Mouse (Mus musculus) hindbrain, embryonic 14.5 days (tissue): ENCODE results near the gene Mgrn1. TPM values are rescaled to one million over a fixed set of nuclear protein-coding genes. Genes with fewer than 3 reads are reported as not detected.

ENCODE experiments used
- ATAC-seq: fragments of 200-750 bp; cut with Nextera tagmentation; 2 replicates; pipeline ENCODE4 v1.8.0; 2017; ENCODE audit warnings: moderate number of reproducible peaks, mild to moderate bottlenecking, moderate TSS enrichment, moderate library complexity; ENCODE audit not compliant: low FRiP score
- DNase-seq: peaks from one replicate; pipeline ENCODE4 v3.0.0-alpha.2; 2015; ENCODE audit warnings: low spot score
- H3K27ac ChIP-seq: fragments of 300-500 bp; sonication (generic); 2 replicates; pipeline ENCODE4 v1.5.1; 2014; ENCODE audit warnings: mild to moderate bottlenecking, moderate library complexity
- H3K27me3 ChIP-seq: fragments of 300-500 bp; sonication (generic); 2 replicates; pipeline ENCODE4 v1.6.1; 2014; ENCODE audit warnings: mild to moderate bottlenecking, low read length, mixed read lengths; ENCODE audit not compliant: control insufficient read depth, insufficient read depth
- H3K36me3 ChIP-seq: fragments of 300-500 bp; sonication (generic); replicated peaks from 2 replicates; pipeline ENCODE4 v1.6.1; 2014; ENCODE audit not compliant: control insufficient read depth, insufficient read depth
- H3K4me1 ChIP-seq: fragments of 300-500 bp; sonication (generic); replicated peaks from 2 replicates; pipeline ENCODE4 v1.6.1; 2014; ENCODE audit warnings: antibody characterized with exemption, low read length, mixed read lengths; ENCODE audit not compliant: control insufficient read depth, insufficient read depth
- H3K4me2 ChIP-seq: fragments of 300-500 bp; sonication (generic); replicated peaks from 2 replicates; pipeline ENCODE4 v1.6.1; 2014; ENCODE audit warnings: mild to moderate bottlenecking, moderate library complexity
- H3K4me3 ChIP-seq: fragments of 300-500 bp; sonication (generic); replicated peaks from 2 replicates; pipeline ENCODE4 v1.5.1; 2014; ENCODE audit warnings: mild to moderate bottlenecking, low read length
- H3K9ac ChIP-seq: fragments of 300-500 bp; sonication (generic); 2 replicates; pipeline ENCODE4 v1.6.1; 2014
- H3K9me3 ChIP-seq: fragments of 300-500 bp; sonication (generic); 2 replicates; pipeline ENCODE4 v1.6.1; 2016; ENCODE audit warnings: low read length; ENCODE audit not compliant: control insufficient read depth
- WGBS: fragments of 180-500 bp; shearing (Covaris S2); extraction: QIAGEN DNeasy Blood & Tissue Kit; methylation state at CpG from one replicate; pipeline ENCODE4 v1.1.7; 2014; 5-methylcytosine and 5-hydroxymethylcytosine counted together
- polyA plus RNA-seq: library from polyadenylated mRNA; unstranded; fragments of >200 nt; fragmentation: Nextera tagmentation; extraction: Ambion mirVana; gene quantifications from 2 replicates; pipeline ENCODE4 v1.2.1, GENCODE M21; 2014

Gene Mgrn1
- polyA plus RNA-seq, 1 experiment from 2014 or later, result 119 TPM

DNA sequence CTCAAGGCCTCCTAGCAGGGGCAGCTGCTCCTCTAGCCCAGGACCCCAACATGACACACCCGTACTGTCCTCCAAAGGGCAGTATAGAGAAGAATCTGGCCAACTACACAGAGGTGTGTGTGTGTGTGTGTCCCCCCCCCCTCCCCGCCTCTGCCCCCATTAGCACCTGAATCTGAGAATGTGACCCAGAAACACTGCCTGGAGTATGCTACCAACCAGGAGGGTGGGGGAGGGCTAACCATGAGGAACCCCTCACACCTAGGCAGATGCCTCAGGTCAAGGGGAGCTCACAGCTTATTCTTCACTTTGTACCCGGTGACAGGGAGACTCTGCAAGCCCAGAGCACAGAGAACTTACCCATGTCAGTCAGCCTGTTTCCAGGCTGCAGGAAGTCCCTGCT lies 8.3 kb upstream of the Mgrn1 start:
- Histone ChIP-seq H3K9ac (peak overlapping the region; percentile 87), H3K27ac (peak overlapping the region; percentile 98; the same call in 1 of the 2 replicates), H3K9me3 (no peaks in the 10 kb centered on the region), H3K27me3 (no peaks in the 10 kb centered on the region), H3K36me3 (peaks cover 28% of the 10 kb centered on the region), H3K4me2 (peak overlapping the region; percentile 76), H3K4me1 (peaks cover 26% of the 10 kb centered on the region), H3K4me3 (peak overlapping the region; percentile 87)
- ATAC-seq, result no peak
- DNase-seq, result no peak
- WGBS, result 78% methylated on average over 3 of the region's 3 CpGs

DNA sequence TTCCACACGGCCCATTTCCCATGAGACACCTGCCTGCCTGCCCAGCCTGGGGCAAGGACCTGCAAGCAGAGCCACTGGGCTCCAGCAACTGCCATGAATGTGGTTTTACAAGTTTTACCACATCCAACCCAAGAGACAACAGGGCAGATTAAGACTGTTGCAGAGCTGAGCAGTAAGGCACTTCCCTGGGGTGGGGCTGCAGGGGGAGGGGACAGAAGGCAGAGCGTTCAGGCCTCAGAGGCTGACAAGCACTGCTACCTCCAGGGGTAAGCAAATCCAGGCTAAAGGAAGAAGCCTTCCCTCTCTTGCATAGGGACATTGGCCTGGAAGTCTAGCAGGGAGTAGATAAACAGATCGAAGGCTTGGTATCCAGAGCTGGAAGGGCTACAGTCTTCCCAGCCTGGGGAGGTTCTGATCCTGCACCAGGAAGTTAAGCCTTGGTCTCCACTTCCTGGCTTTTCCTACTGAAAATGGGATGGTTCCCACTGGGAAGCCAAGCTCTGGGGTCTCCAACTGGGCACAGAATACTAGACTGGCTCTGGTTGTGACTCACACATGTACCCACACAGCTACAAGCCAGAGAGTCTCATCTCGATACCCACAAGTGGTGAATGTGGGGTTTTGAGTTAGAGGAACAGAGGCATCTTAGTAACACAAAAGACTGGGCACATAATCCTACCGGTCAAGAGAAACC lies 7.7 kb upstream of the Mgrn1 start:
- WGBS, result 29% methylated on average over 5 of the region's 5 CpGs
- no peak for DNase-seq
- H3K4me1 ChIP-seq, result peaks cover 26% of the 10 kb centered on the region

DNA sequence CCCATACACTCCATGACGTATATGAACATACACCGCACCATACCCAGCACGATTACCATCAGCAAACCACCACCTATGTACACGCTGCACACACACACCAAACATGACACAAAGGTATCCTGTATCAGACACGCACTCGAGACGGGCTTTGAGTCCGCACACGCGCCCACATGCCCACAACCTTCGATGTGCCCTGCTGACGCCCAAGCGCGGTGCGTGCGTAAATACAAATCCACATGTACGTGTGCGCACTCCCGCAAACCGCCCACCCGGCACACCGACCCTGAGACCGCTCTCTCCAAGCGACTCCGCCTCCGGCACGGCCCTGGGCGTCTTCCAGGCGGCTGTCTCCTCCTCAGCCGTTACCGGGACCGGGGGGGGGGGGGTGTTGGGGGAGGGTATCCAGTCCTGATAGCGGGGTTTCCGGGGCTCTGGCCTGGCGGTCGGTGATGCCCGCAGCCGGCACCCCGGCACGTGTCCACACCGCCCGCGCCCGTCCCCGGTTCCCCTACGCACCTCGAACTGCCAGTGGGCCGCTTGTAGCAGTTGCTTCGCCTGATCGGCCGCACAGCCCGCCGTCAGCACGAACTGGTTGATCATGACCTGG lies 6.8 kb upstream of the Mgrn1 start:
- H3K36me3 ChIP-seq, result peaks cover 23% of the 10 kb centered on the region
- peak overlapping the region; percentile 76 for H3K4me2 ChIP-seq
- under 1% methylated on average over 46 of the region's 54 CpGs for WGBS
- H3K4me1 ChIP-seq, result peaks cover 26% of the 10 kb centered on the region
- ATAC-seq (peak; percentile 25), DNase-seq (peak; percentile 53)
- peak overlapping the region; percentile 87 for H3K4me3 ChIP-seq
- peak overlapping the region; percentile 87 for H3K9ac ChIP-seq
- H3K9me3 ChIP-seq, result no peaks in the 10 kb centered on the region
- H3K27ac ChIP-seq, result peak overlapping the region; percentile 98
- no peaks in the 10 kb centered on the region for H3K27me3 ChIP-seq

More for the DNA sequence above, 7.7 kb upstream of the Mgrn1 start:
- Histone ChIP-seq H3K27ac (peak overlapping the region; percentile 98), H3K9ac (peak overlapping the region; percentile 87), H3K4me3 (peak overlapping the region; percentile 87), H3K36me3 (peaks cover 28% of the 10 kb centered on the region), H3K4me2 (peak overlapping the region; percentile 76), H3K9me3 (no peaks in the 10 kb centered on the region), H3K27me3 (no peaks in the 10 kb centered on the region)
- no peak for ATAC-seq

DNA sequence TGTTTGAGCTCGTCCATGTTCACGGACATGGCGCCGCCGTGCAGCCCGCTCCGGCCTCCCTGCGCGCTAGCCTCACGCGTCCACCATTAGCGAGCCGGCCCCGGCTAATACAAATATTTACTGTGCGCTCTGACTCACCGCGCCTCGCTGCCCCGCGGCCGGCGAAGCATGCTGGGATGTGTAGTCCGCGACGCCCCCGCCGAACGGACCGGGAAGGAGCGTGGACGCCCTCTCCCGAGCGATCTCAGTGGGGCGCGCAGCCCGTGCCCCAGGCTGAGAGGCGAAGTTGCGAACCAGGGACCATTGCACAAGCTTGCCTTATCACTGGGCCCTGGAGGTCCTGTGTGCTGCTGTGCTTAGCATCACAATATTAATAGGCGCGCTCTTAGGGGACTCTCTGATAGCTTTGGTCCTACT lies 6.3 kb upstream of the Mgrn1 start:
- Histone ChIP-seq H3K27me3 (no peaks in the 10 kb centered on the region), H3K9me3 (no peaks in the 10 kb centered on the region), H3K36me3 (peaks cover 20% of the 10 kb centered on the region), H3K4me1 (peaks cover 26% of the 10 kb centered on the region), H3K9ac (peak overlapping the region; percentile 87), H3K27ac (peak overlapping the region; percentile 98), H3K4me3 (peak overlapping the region; percentile 87), H3K4me2 (peak overlapping the region; percentile 76)
- ATAC-seq, result peak; percentile 75
- WGBS, result under 1% methylated on average over 40 of the region's 40 CpGs
- peak; percentile 87 for DNase-seq

DNA sequence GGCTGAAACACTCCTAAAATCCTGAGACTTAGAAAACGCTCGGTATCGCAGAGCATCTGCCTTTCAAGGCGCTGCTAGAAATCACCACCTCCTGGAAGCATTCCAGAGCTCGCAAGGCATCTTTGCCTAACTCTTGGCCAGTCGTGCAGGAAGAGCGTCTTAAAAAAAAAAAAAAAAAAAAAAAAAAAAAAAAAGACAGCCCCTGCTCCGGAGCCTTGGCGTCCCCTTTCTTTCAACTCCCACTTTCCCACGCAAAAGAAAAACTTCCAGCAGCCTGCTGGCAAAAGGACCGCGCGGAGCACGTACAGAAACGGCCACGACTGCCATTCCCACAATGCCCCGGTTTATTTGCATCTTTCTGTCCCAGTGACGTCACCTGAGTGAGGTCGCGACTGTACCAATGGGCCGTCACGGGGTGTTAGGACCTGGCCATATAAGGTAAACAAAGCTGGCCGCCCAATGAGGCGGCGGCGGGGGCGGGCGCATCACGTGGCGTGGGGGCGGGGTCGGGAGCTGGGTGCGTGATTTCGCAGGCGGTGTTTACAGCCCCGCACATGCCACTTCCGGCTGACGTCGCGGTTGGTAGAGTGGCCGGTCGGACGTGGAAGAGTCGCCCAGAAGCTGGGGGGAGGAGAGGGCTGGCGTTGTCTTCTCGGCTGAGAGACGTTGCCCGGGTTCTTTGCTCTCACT lies 5.8 kb upstream of the Mgrn1 start, which contains the start of gene Ubald1:
Gene Ubald1, minus strand, starts transcription at position 180 of the 690 bp plus-strand sequence.
- H3K4me1 ChIP-seq, result peaks cover 26% of the 10 kb centered on the region
- no peaks in the 10 kb centered on the region for H3K27me3 ChIP-seq
- ATAC-seq, result peak; percentile 90

DNA sequence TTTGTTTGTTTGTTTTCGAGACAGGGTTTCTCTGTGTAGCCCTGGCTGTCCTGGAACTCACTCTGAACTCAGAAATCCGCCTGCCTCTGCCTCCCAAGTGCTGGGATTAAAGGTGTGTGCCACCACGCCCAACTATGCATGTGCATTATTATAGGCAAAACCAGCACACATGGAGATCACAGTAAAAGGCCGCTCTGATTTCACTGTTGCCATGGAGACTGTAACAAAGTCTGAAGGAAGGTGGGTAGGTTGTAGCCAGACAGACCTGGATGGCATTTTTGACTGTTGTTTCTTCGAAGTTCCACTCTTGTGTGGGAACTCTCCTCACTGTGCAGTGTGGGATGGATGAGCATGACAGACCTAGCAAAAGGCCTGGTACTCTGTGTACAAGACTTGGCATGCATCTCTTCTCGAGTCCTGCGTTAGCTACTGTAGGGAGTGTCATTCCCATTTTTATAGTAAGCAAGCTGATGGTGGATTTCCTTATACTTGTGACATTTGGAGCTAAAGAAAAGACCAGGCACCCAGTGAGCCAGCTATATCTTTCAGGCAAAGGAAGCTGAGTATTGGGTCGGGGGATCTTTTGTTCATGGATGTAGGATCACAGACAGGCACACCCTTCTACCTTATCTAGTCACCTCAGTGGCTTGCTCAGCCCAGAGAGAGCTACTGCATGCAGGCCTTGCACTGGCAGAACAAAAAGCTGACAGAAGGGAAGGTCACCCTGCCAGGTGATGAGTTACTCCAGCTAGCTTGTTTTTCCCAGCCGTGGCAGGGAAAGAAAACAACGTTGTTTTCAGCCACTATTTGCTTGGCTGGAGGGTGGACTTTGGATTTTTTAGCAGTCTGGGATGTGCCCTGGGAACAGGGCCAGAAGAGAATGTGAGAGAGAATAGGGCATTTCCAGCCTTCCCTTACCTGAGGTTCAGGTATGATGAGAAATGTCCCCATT lies 4.4 kb upstream of the Mgrn1 start:
- Histone ChIP-seq H3K9ac (peak overlapping the region; percentile 77), H3K27ac (peak overlapping the region; percentile 90; the same call in 1 of the 2 replicates), H3K4me2 (peak overlapping the region; percentile 85), H3K4me3 (peak overlapping the region; percentile 87), H3K9me3 (no peaks in the 10 kb centered on the region), H3K27me3 (no peaks in the 10 kb centered on the region), H3K36me3 (0 out of 2 replicates have a peak, but pooled peaks cover 1% of the 10 kb centered on the region), H3K4me1 (peaks cover 26% of the 10 kb centered on the region)
- WGBS, result 78% methylated on average over 10 of the region's 10 CpGs
- DNase-seq, result no peak
- ATAC-seq, result no peak

More for the DNA sequence above, 5.8 kb upstream of the Mgrn1 start, which contains the start of gene Ubald1:
- peak within 1 kb of the TSS; percentile 98 for H3K27ac ChIP-seq
- peak within 1 kb of the TSS; percentile 85 for H3K4me2 ChIP-seq
- H3K9ac ChIP-seq, result peak within 1 kb of the TSS; percentile 87
- under 1% methylated on average over 48 of the region's 48 CpGs for WGBS
- peaks cover 14% of the 10 kb centered on the region for H3K36me3 ChIP-seq
- peak; percentile 98 for DNase-seq
- H3K4me3 ChIP-seq, result peak within 1 kb of the TSS; percentile 87
- no peaks in the 10 kb centered on the region for H3K9me3 ChIP-seq

DNA sequence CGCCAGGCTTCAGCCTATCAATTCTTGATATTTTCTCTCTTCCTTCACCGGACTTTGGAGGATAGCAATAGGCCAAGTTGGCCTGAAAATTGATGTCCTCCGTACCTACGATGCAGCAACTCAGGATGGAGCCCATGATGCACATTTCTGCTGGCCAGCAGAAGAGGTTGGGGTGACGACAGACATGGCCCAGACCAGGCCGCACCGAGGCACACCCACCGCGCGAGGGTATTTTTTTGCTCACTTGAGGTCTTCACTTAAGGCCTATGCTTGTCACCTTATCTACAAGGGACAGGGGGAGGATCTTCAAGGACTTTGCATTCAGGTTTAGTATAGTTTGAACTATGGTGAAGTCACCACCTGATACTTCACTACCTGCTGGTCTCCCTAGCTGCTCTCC lies 1.1 kb upstream of the Mgrn1 start:
- Histone ChIP-seq H3K36me3 (no peaks in the 10 kb centered on the region), H3K9ac (no peak overlapping the region), H3K4me3 (peak overlapping the region; percentile 89; the same call in 1 of the 2 replicates), H3K4me1 (peaks cover 32% of the 10 kb centered on the region), H3K9me3 (no peaks in the 10 kb centered on the region), H3K4me2 (peak overlapping the region; percentile 61; the same call in 1 of the 2 replicates), H3K27ac (peak overlapping the region; percentile 93; the same call in 1 of the 2 replicates), H3K27me3 (no peaks in the 10 kb centered on the region)
- DNase-seq, result no peak
- WGBS, result 90% methylated on average over 10 of the region's 10 CpGs
- ATAC-seq, result no peak

DNA sequence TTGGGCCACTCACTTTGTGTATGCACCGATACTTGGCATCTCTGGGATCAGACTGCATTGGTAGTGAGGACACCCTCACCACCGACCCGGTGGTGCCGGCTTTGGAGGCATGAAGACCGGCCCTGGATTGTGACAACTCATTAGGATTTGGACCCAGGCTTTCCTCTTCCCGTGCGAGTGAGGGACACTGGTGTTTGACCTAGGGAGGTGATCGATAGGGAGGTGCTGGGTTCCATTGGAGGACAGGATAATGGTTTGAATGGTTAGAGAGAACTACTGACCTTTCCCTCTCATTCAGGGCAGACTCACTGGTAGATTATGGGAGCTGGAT lies 606 bp downstream of the Mgrn1 start:
- H3K27ac ChIP-seq, result peak overlapping the region; percentile 93
- H3K4me3 ChIP-seq, result peak overlapping the region; percentile 89
- H3K27me3 ChIP-seq, result no peaks in the 10 kb centered on the region
- no peaks in the 10 kb centered on the region for H3K9me3 ChIP-seq
- ATAC-seq (peak; percentile 9; the same call in 1 of the 2 replicates), DNase-seq (no peak)
- peak overlapping the region; percentile 61 for H3K4me2 ChIP-seq
- 0% methylated on average over 8 of the region's 8 CpGs for WGBS
- H3K9ac ChIP-seq, result peak overlapping the region; percentile 86
- peaks cover 24% of the 10 kb centered on the region for H3K4me1 ChIP-seq
- H3K36me3 ChIP-seq, result no peaks in the 10 kb centered on the region
